Mouse (Mus musculus) cerebellum, postnatal 10 days (tissue): ENCODE measurements at regions not wholly inside any gene's neighbourhood (a gene's known extent, or its start where the extent isn't known, plus 50 kb on each side); places are given as distances from the start of the nearest gene placed in this dataset.
A peak's percentile ranks its signal among the peaks of the same experiment; 100 is the strongest.

Source experiments
- DNase-seq, 2 experiments: peaks; one replicate each; pipeline ENCODE4 v3.0.0; 2021; ENCODE audit warnings: mixed read lengths in 2 of 2

DNA sequence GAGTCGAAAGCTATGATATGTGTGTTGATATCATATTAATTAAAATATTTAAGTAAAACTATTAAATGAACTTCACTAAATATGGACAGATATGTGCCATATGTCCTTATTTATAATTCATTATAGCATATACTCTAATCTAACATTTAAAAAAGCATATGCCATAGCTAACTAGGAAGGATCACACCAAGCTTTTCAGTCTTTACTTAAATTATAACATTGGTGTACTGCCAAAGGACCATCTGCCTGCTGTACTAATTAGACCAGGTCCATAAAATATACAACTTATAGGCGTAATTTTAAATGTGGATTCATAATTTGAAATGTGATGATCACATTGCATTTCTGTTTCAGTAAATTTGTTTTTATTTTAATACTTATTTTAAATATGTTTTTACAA lies 651.9 kb upstream of the Klhl1 start:
- DNase-seq: no peak

DNA sequence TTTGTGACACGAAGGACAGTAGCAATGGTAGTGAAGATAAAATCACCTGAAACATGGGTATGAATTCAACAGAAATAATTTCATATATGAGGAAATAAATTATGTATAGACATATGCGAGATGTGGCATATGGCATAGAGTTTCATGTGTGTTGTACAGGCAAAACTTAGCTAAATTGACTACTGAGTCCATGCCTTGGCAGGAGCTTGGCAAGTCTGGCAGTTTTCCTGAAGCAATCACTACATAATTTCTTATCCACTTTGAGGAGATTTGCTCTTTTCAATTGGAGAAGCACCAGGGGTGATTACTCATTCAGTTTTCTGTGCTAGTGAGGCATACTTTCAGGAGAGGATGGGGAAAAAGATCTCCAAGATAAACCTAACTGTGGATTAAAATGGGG lies 646.9 kb upstream of the Klhl1 start:
- no peak for DNase-seq

DNA sequence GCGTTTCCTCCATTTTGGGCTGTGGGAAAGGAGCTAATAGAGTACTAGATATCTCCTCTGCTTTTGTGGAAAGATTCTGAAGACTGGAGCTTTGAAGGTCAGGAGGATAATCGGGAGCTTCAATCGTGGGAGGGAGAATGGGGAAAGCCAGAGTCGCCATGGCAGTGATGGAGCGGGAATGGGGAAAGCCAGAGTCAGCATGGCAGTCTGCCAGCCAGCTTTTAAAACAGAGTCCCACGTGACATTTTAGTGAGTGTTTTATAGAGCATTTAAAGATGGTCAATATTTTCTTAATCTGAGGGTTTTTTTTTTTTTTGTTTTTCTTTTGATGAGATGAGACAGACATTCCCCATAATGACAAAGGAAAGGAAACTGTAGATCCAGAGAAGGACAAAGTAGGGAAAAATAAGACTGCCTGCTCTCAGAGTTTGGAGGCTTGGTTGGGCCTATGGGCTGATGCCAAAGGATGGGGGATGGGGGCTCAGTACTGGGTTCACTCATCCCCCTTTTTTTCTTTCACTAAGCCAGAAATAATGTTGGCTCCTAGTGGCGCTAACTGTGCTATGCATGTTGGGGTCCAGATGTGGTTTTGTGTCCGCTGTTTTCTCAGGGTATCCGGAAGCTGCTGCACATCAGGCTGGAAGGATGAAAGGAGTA lies 630.2 kb upstream of the Klhl1 start:
- DNase-seq: peak; percentile 5 to 9

DNA sequence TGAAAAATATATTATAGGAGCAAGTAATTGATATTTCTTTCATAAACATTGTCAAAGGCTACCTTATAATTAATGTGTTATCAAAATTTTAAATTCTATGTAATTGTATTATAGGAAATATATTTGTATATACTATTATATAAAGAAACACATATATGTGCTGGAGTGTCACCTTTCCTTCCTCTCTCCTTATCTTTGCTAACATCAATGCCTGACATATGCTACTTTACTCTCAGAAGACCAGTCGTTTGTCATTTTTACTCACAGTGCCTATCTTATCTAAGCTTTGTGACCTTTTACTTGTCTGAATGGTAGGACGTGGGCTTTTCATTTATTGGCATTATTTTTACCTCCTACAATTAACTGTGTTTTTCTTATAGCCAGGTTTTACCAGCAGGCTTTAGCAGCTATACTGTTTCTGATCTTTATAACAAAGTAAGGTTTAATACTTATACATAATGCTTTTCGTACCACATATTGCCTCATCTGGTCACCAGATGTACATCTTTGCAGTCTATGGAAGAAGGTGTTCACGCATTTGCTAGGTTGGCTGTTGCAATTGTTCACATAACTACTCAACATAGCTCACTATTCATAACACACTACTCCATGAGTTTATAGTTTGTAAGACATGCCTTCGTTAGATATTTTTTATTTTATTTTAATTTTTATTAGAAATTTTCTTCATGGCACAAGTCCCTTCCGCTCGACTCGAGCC lies 597.2 kb upstream of the Klhl1 start:
- DNase-seq: no peak

DNA sequence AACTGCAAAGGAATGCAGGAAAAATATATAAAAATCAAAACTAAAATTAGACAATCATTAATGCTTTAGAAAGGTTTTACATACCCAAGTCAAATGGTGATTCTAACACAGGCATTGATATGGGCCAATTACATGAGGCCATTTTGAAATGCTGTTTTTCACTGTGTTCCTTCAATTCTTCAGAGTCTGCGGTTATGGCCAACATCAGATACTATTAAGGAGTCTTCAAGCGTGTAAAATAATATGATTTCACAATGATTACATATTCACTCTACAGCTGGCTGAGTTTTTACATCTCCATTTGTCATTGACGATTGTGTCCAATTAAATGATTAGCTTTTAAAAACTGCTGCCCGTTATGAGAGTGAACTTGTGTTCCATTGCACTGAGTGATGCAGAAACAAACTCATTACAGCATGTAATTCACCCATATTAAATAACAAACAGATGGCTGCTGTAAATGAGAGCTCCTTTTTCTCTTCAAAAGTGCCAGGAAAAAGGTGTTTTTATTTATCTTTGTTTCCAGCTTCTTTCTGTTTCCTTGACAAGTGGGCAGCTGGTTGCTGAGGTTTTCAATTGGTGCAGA lies 582.3 kb upstream of the Klhl1 start:
- no peak for DNase-seq

DNA sequence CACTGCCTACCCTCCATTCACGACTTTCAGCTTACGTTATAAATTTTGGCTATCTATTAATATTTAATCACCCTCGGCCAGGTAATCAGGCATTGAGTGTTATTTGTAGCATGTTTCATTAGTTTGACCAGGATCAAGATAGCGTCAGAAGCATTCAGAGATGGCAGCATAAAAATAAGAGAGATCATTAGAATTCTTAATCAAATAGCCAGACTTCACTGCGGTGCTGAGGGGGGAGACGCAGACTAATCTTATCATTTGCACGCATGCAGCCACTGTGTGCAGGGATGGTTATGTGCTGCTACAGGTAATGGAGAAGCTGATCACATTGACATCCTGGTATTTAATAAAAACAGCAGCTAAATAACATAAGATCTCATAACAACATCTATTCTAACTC lies 574.5 kb upstream of the Klhl1 start:
- DNase-seq: no peak

DNA sequence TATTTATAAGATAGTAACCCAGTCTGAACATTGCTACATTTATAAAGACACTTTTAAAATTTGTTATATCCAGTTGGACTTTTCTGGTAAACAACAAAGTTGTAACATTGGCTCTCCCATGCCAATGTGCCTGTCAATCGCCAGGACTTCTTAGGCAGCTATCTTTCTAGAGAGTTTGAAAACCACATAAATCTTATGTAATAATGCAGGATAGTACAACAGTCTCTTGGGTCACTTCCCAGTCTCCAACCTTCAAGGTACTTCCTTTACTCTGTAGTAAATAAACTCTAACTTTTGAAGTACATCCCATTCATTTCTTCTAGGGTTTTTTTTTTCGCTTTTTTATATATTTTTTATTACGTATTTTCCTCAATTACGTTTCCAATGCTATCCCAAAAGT lies 570.0 kb upstream of the Klhl1 start:
- no peak for DNase-seq

DNA sequence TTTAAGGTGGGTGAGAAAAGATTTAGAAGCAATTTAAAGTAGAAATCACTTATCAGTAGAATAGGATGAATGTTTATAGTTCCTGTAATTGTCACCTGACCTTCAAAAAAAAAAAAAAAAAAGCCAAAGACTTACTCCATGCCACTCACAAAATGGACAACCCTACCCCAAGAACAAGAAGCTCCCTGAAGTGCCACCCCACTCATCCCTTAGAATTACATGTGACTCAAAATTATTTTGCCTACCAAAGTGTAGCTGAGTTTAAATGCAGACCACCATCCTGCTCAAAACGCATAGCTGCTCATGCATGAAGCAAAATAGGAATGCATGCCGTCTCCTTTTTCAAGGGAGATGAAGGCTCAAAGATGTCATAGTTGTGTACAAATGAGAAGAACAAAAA lies 568.4 kb upstream of the Klhl1 start:
- no peak for DNase-seq

DNA sequence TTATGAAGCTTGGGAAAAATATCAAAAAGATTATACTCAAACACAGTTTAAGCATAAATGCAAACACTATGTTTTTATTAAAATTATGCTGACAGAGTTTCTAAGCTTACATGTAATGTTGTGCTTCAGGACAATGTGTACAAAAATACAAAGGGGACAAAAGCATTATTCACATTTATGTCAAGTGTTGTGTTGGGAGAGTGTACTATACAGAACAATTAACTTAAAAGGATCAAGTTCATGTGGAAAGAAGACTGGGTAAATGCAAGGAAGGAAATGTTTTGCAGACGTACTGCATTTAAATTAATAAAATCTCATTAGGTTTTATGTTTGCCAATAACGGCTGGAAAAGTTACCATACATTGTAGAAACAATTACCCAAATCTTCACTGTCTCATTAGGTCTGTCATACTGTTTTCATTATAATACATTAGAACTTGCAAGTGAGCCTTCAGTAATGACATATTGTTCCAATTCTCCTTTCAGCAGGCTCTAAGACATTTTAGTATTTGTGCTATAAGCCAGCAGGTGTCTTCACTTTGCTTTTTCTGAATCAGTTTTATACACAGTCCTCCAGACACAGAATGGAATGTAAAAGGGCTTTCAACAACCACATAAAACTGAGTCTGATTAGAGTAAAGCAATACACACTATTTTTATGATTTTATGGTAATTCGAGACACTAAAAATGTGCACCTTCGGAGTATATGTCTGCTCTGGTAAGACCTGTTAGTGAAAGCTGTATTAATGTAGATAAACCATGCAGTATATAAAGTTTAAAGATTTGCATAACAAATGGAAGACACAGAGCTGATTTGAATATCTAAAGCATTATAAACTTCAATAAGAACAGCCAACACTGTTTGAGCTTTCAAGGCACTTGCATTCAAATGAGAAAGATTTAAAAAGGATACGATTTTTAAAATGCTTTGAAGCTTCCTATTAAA lies 567.7 kb upstream of the Klhl1 start:
- no peak for DNase-seq

DNA sequence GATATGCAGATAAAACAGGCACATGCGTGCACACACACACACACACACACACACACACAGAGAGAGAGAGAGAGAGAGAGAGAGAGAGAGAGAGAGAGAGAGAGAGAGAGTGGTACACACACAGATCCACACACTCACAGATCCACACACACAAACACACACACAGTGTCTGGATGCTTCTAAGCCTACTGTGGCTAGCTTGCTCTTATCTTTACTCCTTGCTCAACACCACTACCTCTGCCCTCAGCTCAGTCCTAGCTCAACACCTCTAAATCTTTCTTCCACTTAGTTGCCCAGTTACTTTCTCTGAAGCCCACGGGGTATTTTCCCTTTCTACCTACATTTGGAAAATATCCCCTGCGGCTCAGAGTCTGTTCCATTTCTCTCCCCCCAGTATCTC lies 555.9 kb upstream of the Klhl1 start:
- DNase-seq: no peak

DNA sequence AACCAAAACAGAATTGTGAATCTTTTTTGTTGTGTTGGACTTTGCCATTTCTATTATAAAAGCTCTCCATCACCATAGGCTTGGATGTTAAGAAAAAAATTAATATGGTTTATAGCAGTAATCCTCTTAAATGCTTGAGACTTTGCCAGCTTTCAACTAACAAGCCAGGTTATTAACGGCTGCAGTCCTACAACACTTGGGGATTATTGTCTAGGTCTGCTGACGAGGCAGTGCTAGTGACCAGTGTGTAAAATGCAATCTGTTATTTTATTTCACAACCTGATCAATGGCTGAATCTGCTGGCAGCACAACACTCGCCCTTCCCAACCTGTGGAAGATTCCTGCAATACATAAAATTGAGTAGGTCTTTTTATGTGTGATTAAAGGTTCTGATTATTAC lies 549.9 kb upstream of the Klhl1 start:
- DNase-seq: no peak

DNA sequence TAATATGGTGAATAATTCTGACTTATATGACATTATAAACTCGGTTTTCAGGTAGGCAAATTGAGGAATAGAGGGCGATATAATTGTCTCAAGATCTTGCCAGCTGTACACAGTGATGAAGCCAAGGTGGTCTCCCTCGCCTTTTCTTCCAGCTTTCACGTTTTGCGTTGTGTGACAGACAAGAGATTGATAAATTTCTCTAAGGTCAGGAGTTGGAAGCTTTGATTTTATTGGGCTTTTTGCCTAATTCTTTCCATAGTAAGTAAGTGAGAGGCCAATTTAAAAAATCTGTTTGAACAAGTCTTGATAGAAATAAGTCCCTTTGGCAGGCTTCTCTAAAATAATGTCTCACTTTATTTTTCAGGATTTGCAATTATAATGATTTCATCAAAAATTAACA lies 549.4 kb upstream of the Klhl1 start:
- DNase-seq: no peak

DNA sequence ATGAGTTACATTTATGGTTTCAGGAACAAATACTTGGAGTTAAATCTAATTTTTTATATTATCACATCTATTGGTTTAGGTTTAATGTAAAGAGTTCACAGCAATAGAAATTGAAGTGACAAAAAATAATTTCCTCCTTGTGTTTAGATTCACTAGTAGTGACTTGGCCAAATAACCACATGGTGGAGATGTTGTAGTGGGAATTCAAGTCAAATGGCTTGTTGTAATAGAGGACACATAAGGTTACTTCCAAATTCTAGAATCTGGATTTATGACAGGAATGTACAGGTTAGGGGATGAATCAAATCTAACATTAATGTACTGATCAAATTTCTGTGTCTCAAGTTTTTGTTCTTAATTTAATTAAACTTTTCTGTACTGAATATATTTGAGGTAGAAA lies 526.4 kb upstream of the Klhl1 start:
- DNase-seq: peak; percentile 16 to 25

DNA sequence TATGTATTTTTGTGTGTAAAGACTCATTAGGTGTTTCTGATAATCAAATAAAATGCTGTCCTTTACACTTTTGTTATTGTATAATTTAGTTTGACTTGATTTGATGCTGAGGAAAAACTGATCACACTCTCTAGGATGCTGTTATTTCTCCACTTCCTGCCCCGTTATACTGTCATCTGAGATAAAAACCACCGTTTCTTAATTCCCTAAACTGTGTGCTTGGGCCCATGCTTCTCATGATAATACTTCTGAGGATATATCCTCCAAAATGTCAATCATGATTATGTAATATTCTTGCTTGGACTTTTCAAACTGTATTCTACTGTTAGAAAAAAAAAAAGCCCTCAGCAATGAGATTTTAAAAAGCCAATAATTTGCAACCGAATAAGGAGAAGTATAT lies 520.9 kb upstream of the Klhl1 start:
- no peak for DNase-seq

DNA sequence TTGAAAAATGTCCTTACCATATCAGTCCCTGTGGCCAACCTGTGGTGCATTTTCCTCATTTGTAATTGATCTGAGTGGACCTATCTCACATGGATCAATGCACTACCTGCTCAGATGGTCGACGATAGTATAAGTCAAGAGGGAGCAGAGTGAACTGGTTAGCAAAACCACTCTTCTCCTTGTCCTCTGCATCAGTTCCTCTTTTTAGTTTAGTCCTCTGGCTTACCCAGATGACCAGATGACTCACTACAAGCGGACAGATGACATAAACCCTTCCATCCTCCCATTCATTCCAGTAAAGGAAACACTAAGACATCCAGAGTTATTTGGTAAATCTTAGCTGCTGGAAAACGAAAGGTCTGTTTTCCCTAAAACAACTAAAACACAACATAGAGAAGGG lies 509.6 kb upstream of the Klhl1 start:
- no peak for DNase-seq

DNA sequence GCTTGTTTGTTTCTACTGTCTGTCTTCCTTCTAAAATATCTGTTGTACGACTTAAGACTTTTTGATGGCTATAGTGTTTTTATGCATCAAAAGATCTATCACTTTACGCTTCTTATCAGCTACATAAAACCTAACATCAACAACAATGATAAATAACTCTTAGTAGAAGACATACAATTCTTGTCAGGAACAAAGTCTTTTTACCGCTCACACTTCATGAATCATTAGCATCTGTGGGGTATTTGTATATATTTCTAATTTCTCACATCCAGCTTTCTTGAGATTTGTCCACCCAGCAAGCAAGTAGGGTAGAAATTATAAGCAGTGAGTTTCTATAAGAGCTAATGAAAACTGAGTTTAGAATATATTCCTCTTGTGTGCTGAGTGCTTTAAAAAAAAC lies 487.4 kb upstream of the Klhl1 start:
- no peak for DNase-seq

DNA sequence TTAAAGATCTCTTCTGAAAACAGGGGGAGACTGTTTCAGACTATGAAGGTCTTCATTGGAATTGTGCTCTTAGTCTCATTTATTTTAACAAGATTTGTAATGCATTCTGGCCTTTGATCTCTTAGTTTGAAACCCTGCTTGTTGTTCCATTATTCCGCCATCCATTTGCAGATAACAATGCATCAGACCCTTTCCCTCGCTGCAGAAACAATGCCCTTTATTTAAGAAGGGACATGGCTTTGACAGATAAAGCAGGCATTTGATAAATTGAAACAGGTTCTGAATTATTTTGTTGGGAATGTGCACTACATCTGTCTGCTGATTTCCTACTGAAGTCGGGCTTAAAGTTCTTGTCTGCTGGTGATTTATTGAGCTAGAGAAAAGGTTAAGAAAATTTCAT lies 476.2 kb upstream of the Klhl1 start:
- DNase-seq: no peak

DNA sequence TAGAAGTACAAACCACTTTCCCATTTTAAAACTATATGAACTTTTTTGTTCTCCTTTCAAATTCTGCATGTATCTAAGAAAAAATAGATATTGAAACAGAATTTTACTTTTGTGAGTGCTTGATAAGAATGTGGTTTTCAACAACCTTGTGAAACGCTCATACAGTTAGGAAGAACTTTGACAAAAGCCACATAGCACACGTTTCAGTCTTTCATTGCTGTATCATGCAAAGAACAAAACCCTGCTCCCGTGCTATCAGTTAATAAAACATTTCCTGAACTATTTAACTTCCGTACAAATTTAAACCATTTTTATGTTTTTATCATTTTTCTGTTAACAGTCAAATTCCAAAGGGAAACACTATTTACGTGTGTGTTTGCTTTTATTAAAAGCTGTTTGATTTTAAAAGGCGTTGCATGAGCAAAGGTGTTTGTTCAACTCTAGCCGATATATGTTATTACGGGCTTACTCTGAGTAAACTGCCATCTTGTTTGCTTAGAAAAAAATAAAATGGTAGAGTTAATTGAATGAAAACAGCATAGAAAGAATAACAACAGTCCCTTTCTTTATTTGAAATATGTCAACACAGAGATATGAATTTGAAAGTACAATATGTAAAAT lies 471.8 kb upstream of the Klhl1 start:
- DNase-seq: no peak

DNA sequence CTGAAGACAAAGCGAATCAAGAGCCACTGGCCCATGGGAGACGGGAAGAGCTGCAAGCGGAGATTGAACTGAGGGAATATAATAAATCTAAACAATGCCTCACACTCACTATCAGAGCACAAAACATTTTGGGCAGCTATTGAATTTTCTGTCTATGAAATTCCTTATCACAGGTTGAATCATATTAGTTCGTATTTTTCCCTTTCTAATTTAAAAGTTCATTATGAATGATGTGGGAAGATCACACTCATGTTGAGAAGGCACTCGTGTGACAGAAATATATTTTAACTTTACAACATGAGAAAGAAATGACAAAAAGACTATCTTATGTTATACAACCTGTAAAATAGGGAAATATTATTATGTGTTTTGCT lies 444.2 kb upstream of the Klhl1 start:
- no peak for DNase-seq

DNA sequence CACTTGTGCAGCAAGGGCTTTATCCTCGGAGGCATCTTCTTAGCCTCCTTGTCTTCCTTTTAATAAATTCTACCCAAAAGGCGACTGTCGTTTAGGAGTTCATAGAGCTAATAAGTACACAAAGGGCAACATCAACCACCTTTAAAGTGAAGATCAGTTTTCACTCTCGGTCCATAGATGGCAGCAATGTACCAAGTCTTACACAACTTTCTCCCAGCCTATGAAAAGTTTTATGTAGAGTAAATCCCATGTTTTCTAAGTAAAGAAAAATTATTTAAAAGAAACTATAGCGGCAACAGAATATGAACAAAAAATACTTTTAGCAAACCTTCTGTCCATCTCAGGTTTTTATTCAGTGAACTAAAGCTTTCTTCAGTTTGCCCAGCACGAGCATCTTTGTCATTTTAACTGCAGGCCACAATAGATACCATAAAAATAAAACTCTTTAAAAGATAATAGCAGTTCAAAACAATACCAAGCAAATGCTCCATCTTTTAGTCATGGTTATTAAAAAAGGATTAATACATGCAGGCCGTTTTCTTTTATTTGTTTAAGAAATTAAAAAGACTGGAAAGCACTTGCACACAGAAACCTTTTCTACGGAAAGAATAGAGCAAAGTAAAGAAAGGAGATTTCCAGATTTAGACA lies 443.6 kb upstream of the Klhl1 start:
- peak; percentile 4 to 8 for DNase-seq

DNA sequence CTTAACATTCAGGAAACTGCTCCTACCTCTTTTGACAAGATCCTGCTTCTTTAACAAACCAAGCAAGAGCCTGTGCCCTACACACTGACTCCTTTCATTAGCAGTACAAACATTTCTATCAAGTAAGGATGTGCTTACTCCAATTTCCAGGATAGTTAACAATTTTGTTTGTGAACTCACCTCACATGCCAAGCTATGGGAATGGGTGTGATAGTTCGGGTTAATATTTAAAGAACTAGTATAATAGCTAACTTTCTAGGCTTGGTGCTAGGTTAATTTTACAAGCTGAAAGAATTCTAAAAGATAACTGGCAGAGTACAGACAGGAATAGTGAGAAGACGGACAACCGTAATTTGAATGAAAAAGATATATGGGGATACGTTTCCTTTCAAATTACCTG lies 437.2 kb upstream of the Klhl1 start:
- DNase-seq: no peak

DNA sequence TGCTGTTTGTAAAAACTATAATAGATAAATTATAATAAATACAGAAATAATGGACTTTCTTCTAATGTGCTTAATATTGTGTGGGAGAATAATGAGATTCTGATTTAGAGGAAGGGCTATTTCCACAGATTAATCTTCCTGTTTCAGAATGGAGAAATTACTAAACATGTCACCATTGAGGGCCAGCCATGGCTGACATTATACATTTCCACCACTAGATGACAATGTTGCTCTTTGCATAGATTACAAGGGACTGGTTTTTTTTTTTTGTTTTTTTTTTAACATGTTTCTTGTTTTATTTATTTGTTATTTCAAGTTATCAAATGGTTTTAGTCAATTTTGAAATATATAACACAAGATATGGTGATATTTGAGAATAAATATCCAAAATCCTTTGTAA lies 435.6 kb upstream of the Klhl1 start:
- DNase-seq: peak; percentile 22 to 46
